Mouse (Mus musculus): Measurements from ENCODE around the gene Prkca. TPM values are rescaled to one million over a fixed set of nuclear protein-coding genes. Genes with fewer than 3 reads are reported as not detected.

Gene Prkca
- polyA plus RNA-seq, 1 experiment = 7.4 TPM

GRCm38 (mm10) chr11:108082673-108083072 is 261.1 kb downstream of the Prkca start:
- no peak overlapping the region for H3K27ac ChIP-seq (replicated peaks; ENCODE audit: low read depth, low read length)
- H3K4me1 ChIP-seq (ENCODE audit: control insufficient read depth, insufficient read depth, insufficient read length, low read length) = no peaks in the 10 kb centered on the region
- H3K4me3 ChIP-seq (ENCODE audit: insufficient read depth, low read depth, low read length) = no peak overlapping the region

- H3K27ac ChIP-seq (replicated peaks; ENCODE audit: low read depth, low read length) = no peak overlapping the region
- no peaks in the 10 kb centered on the region for H3K4me1 ChIP-seq (ENCODE audit: control insufficient read depth, insufficient read depth, insufficient read length, low read length)
- H3K4me3 ChIP-seq (ENCODE audit: insufficient read depth, low read depth, low read length) = no peak overlapping the region
Measured at GRCm38 (mm10) chr11:108079946-108080650, 263.6 kb downstream of the Prkca start.

DNA sequence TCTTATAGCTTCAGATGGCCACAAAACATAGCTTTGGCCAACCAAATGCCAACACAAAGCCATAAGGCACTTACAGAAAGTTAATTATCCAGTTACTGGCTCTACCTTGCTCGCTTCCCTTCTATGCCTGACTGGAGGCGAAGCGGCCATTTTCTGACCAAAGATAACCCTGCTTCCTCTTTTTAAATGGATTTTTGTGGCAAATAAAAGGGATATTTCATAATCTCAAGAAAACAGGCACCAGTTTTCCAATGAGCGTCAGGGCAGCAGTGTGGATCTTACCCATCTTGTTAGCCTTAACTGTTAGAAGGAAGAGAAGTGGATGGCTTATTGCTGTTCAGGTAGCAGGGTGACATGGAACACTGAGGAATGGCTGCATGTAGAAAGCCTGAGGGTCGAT is 264.3 kb downstream of the Prkca start:
- no peak overlapping the region for H3K27ac ChIP-seq (replicated peaks; ENCODE audit: low read depth, low read length)
- no peaks in the 10 kb centered on the region for H3K4me1 ChIP-seq (ENCODE audit: control insufficient read depth, insufficient read depth, insufficient read length, low read length)
- no peak overlapping the region for H3K4me3 ChIP-seq (ENCODE audit: insufficient read depth, low read depth, low read length)

DNA sequence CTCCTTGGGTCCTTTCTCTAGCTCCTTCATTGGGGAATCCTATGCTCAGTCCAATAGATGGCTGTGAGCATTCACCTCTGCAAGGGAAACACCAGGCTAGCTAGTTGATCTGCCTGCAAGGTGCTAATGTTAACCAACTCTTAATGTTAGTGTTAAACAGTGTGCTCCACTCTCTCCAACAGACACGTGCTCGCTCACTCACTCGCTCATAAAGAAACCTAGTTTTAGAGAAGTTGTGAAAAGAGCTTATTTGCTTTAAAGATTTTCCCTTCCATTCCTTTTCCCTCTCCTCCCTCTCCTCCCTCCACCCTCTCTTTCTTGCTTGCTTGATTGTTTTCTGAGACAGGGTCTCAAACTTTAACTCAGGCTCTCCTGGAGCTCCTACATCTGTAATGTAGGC is 266.2 kb downstream of the Prkca start:
- Histone ChIP-seq H3K4me1 (ENCODE audit: control insufficient read depth, insufficient read depth, insufficient read length, low read length) (no peaks in the 10 kb centered on the region), H3K4me3 (ENCODE audit: insufficient read depth, low read depth, low read length) (no peak overlapping the region), H3K27ac (replicated peaks; ENCODE audit: low read depth, low read length) (no peak overlapping the region)

GRCm38 (mm10) chr11:108072606-108073243 is 271.0 kb downstream of the Prkca start:
- Histone ChIP-seq H3K27ac (replicated peaks; ENCODE audit: low read depth, low read length) (no peak overlapping the region), H3K4me3 (ENCODE audit: insufficient read depth, low read depth, low read length) (no peak overlapping the region), H3K4me1 (ENCODE audit: control insufficient read depth, insufficient read depth, insufficient read length, low read length) (no peaks in the 10 kb centered on the region)

- Histone ChIP-seq H3K4me3 (ENCODE audit: insufficient read depth, low read depth, low read length) (no peak overlapping the region), H3K27ac (replicated peaks; ENCODE audit: low read depth, low read length) (no peak overlapping the region), H3K4me1 (ENCODE audit: control insufficient read depth, insufficient read depth, insufficient read length, low read length) (no peaks in the 10 kb centered on the region)
Measured at GRCm38 (mm10) chr11:108071230-108071629, 272.5 kb downstream of the Prkca start.

- Histone ChIP-seq H3K4me1 (ENCODE audit: control insufficient read depth, insufficient read depth, insufficient read length, low read length) (no peaks in the 10 kb centered on the region), H3K27ac (replicated peaks; ENCODE audit: low read depth, low read length) (no peak overlapping the region), H3K4me3 (ENCODE audit: insufficient read depth, low read depth, low read length) (no peak overlapping the region)
Measured at GRCm38 (mm10) chr11:108070038-108070437, 273.7 kb downstream of the Prkca start.

DNA sequence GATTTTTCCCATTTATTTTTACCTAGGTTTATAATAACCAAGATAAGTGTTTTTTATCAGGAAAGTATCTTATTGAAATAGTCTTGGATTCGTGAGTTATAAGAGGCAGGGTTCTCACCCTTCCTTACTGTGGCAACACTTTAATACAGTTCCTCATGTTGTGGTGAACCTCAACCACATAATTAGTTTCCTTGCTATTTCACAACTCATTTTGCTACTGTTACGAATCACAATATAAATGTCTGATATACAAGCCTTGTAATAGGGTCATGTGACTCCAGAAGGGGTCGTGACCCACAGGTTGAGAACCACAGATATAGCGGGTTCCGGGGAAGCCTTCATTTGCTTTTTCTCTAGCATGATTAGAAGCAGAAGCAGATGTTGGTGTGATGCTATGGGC is 275.3 kb downstream of the Prkca start:
- H3K4me1 ChIP-seq (ENCODE audit: control insufficient read depth, insufficient read depth, insufficient read length, low read length) = no peaks in the 10 kb centered on the region
- no peak overlapping the region for H3K27ac ChIP-seq (replicated peaks; ENCODE audit: low read depth, low read length)
- no peak overlapping the region for H3K4me3 ChIP-seq (ENCODE audit: insufficient read depth, low read depth, low read length)

- Histone ChIP-seq H3K4me1 (ENCODE audit: control insufficient read depth, insufficient read depth, insufficient read length, low read length) (0 out of 2 replicates have a peak, but pooled peaks cover 2% of the 10 kb centered on the region), H3K4me3 (ENCODE audit: insufficient read depth, low read depth, low read length) (no peak overlapping the region), H3K27ac (replicated peaks; ENCODE audit: low read depth, low read length) (no peak overlapping the region)
Measured at GRCm38 (mm10) chr11:108067161-108067560, 276.6 kb downstream of the Prkca start.

GRCm38 (mm10) chr11:108064401-108064800 is 279.3 kb downstream of the Prkca start:
- Histone ChIP-seq H3K27ac (replicated peaks; ENCODE audit: low read depth, low read length) (peak overlapping the region; percentile 36; the same call in 1 of the 2 replicates), H3K4me3 (ENCODE audit: insufficient read depth, low read depth, low read length) (no peak overlapping the region), H3K4me1 (ENCODE audit: control insufficient read depth, insufficient read depth, insufficient read length, low read length) (0 out of 2 replicates have a peak, but pooled peaks cover 2% of the 10 kb centered on the region)

DNA sequence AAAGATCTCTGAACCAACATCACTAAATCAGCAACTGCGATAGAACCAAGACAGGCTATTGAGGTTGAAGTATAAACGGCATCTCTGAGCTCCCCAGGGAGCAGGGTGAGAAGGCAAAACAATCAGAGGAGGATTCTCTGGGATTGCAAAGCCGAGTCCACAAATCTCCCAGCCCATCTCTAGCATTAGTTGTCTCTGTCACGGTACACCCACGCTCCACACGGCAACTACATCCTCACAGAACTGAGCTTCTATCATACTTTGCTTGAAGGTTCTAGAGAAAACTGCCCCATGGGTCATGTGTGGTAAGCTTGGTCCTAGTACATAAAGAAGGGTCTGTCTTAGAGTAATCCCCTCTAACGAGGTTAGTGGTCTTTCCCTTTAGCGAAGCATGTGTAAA is 280.6 kb downstream of the Prkca start:
- no peak overlapping the region for H3K4me3 ChIP-seq (ENCODE audit: insufficient read depth, low read depth, low read length)
- peak overlapping the region; percentile 46 for H3K27ac ChIP-seq (replicated peaks; ENCODE audit: low read depth, low read length)
- H3K4me1 ChIP-seq (ENCODE audit: control insufficient read depth, insufficient read depth, insufficient read length, low read length) = 0 out of 2 replicates have a peak, but pooled peaks cover 2% of the 10 kb centered on the region

- Histone ChIP-seq H3K4me1 (ENCODE audit: control insufficient read depth, insufficient read depth, insufficient read length, low read length) (0 out of 2 replicates have a peak, but pooled peaks cover 2% of the 10 kb centered on the region), H3K4me3 (ENCODE audit: insufficient read depth, low read depth, low read length) (no peak overlapping the region), H3K27ac (replicated peaks; ENCODE audit: low read depth, low read length) (peak overlapping the region; percentile 49)
Measured at GRCm38 (mm10) chr11:108061571-108062479, 281.9 kb downstream of the Prkca start.

- Histone ChIP-seq H3K4me3 (ENCODE audit: insufficient read depth, low read depth, low read length) (no peak overlapping the region), H3K27ac (replicated peaks; ENCODE audit: low read depth, low read length) (no peak overlapping the region), H3K4me1 (ENCODE audit: control insufficient read depth, insufficient read depth, insufficient read length, low read length) (no peaks in the 10 kb centered on the region)
Measured at GRCm38 (mm10) chr11:108057138-108057537, 286.6 kb downstream of the Prkca start.

GRCm38 (mm10) chr11:108054647-108055046 is 289.1 kb downstream of the Prkca start:
- Histone ChIP-seq H3K4me1 (ENCODE audit: control insufficient read depth, insufficient read depth, insufficient read length, low read length) (no peaks in the 10 kb centered on the region), H3K4me3 (ENCODE audit: insufficient read depth, low read depth, low read length) (no peak overlapping the region), H3K27ac (replicated peaks; ENCODE audit: low read depth, low read length) (no peak overlapping the region)

DNA sequence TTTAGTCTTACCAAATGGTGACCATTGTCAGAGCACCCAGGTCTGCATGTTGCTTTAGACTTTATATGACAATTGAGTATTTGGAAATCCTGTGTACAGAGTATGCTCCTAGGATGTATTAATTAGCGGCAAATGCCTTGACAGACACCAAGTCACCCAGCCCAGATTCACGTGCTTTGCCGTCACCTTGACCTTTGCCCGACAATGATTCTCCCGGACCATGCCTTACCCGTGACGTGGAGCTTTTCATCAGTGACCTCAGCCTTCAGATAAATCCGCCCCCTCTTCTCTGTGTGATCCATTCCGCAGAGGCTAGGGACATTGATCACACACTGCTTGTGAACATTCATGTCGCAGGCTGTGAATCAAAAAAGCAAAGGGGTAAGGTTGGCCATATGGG is 290.0 kb downstream of the Prkca start:
- H3K4me1 ChIP-seq (ENCODE audit: control insufficient read depth, insufficient read depth, insufficient read length, low read length) = no peaks in the 10 kb centered on the region
- no peak overlapping the region for H3K4me3 ChIP-seq (ENCODE audit: insufficient read depth, low read depth, low read length)
- H3K27ac ChIP-seq (replicated peaks; ENCODE audit: low read depth, low read length) = no peak overlapping the region

All from brown adipose tissue, adult 24 weeks (tissue).